Mouse (Mus musculus): ENCODE measurements around the gene B9d2.

B9d2 gene

GRCm38 (mm10) chr7:25674719-25675300 lies 5.8 kb upstream of the B9d2 start, which contains the start of gene Tmem91:
Tmem91 (minus strand) TSS chr7:25675166.
- no peak for DNase-seq (ENCODE audit: low read depth, low spot score)

GRCm38 (mm10) chr7:25675405-25675804 lies 5.2 kb upstream of the B9d2 start:
- no peak for DNase-seq (ENCODE audit: low read depth, low spot score)

- no peak for DNase-seq (ENCODE audit: low read depth, low spot score)
Observed at GRCm38 (mm10) chr7:25676085-25676781, 4.3 kb upstream of the B9d2 start.

- no peak for DNase-seq (ENCODE audit: low read depth, low spot score)
Observed at GRCm38 (mm10) chr7:25677013-25677412, 3.6 kb upstream of the B9d2 start.

- no peak for DNase-seq (ENCODE audit: low read depth, low spot score)
Observed at GRCm38 (mm10) chr7:25679971-25680370, 609 bp upstream of the B9d2 start.

GRCm38 (mm10) chr7:25681341-25682231 lies 1.0 kb downstream of the B9d2 start:
- peak; percentile 75 for DNase-seq (ENCODE audit: low read depth, low spot score)

- DNase-seq (ENCODE audit: low read depth, low spot score), result peak; percentile 80
Observed at GRCm38 (mm10) chr7:25683474-25684180, 3.0 kb downstream of the B9d2 start.

GRCm38 (mm10) chr7:25684659-25685058 lies 4.1 kb downstream of the B9d2 start:
- no peak for DNase-seq (ENCODE audit: low read depth, low spot score)

- no peak for DNase-seq (ENCODE audit: low read depth, low spot score)
Observed at GRCm38 (mm10) chr7:25685926-25686470, 5.4 kb downstream of the B9d2 start.

- DNase-seq (ENCODE audit: low read depth, low spot score), result peak; percentile 94
Observed at GRCm38 (mm10) chr7:25686680-25687531, 6.3 kb downstream of the B9d2 start, which contains the start of gene Tgfb1. Tgfb1 (plus strand) TSS chr7:25687002.

- peak; percentile 64 for DNase-seq (ENCODE audit: low read depth, low spot score)
Observed at GRCm38 (mm10) chr7:25687811-25688401, 7.3 kb downstream of the B9d2 start.

- DNase-seq (ENCODE audit: low read depth, low spot score), result peak; percentile 94
Observed at GRCm38 (mm10) chr7:25688810-25689586, 8.4 kb downstream of the B9d2 start.

GRCm38 (mm10) chr7:25689603-25690021 lies 9.0 kb downstream of the B9d2 start:
- peak; percentile 88 for DNase-seq (ENCODE audit: low read depth, low spot score)

- no peak for DNase-seq (ENCODE audit: low read depth, low spot score)
Observed at GRCm38 (mm10) chr7:25690051-25690450, 9.5 kb downstream of the B9d2 start.

- no peak for DNase-seq (ENCODE audit: low read depth, low spot score)
Observed at GRCm38 (mm10) chr7:25694104-25694503, 13.5 kb downstream of the B9d2 start.

- no peak for DNase-seq (ENCODE audit: low read depth, low spot score)
Observed at GRCm38 (mm10) chr7:25699851-25700250, 19.3 kb downstream of the B9d2 start.

- no peak for DNase-seq (ENCODE audit: low read depth, low spot score)
Observed at GRCm38 (mm10) chr7:25700732-25701131, 20.2 kb downstream of the B9d2 start.

GRCm38 (mm10) chr7:25702350-25702749 lies 21.8 kb downstream of the B9d2 start:
- DNase-seq (ENCODE audit: low read depth, low spot score), result no peak
